Mouse (Mus musculus): Measurements from ENCODE around the gene Prdx1. TPM values are rescaled to one million over a fixed set of nuclear protein-coding genes. Genes with fewer than 3 reads are reported as not detected.
"Not testable (repeated sequence)": the region's sequence is repeated elsewhere in the genome, so short reads cannot be mapped to it uniquely, and the experiment has no call there.

Gene Prdx1
- polyA plus RNA-seq, 1 experiment = 2,187 TPM

- Histone ChIP-seq H3K27ac (ENCODE audit: insufficient read depth, low read length) (no peak overlapping the region), H3K4me1 (ENCODE audit: control insufficient read depth, insufficient read depth, low read length) (peaks cover 2% of the 10 kb centered on the region), H3K27me3 (ENCODE audit: control insufficient read depth, insufficient read depth, low read length, poor library complexity, severe bottlenecking) (no peaks in the 10 kb centered on the region), H3K9ac (ENCODE audit: low read depth, poor library complexity, severe bottlenecking) (no peak overlapping the region), H3K36me3 (ENCODE audit: control insufficient read depth, insufficient read depth, low read length, poor library complexity, severe bottlenecking) (no peaks in the 10 kb centered on the region), H3K4me3 (ENCODE audit: low read depth, low read length) (no peak overlapping the region), H3K9me3 (replicated peaks; ENCODE audit: control insufficient read depth, insufficient read depth, low read length, poor library complexity, severe bottlenecking) (no peaks in the 10 kb centered on the region)
- no peak for TF ChIP-seq EP300 (IDR thresholded peaks at IDR 0.05; ENCODE audit: insufficient read depth, low read depth, low read length)
- no peak for TF ChIP-seq POLR2A (IDR thresholded peaks at IDR 0.05; ENCODE audit: insufficient read depth, low read length)
- TF ChIP-seq CTCF (IDR thresholded peaks at IDR 0.05; ENCODE audit: low read depth, low read length) = no peak
Measured at GRCm38 (mm10) chr4:116657971-116658370, 27.4 kb upstream of the Prdx1 start.

- H3K27ac ChIP-seq (ENCODE audit: insufficient read depth, low read length) = no peak overlapping the region
Measured at GRCm38 (mm10) chr4:116659474-116659873, 25.9 kb upstream of the Prdx1 start.

GRCm38 (mm10) chr4:116659916-116660315 lies 25.4 kb upstream of the Prdx1 start:
- H3K9ac ChIP-seq (ENCODE audit: low read depth, poor library complexity, severe bottlenecking); H3K9me3 ChIP-seq (replicated peaks; ENCODE audit: control insufficient read depth, insufficient read depth, low read length, poor library complexity, severe bottlenecking); H3K4me1 ChIP-seq (ENCODE audit: control insufficient read depth, insufficient read depth, low read length); H3K27ac ChIP-seq (ENCODE audit: insufficient read depth, low read length); H3K27me3 ChIP-seq (ENCODE audit: control insufficient read depth, insufficient read depth, low read length, poor library complexity, severe bottlenecking); H3K36me3 ChIP-seq (ENCODE audit: control insufficient read depth, insufficient read depth, low read length, poor library complexity, severe bottlenecking); H3K4me3 ChIP-seq (ENCODE audit: low read depth, low read length): not testable (repeated sequence)

More at GRCm38 (mm10) chr4:116659474-116659873, 25.9 kb upstream of the Prdx1 start:
- Histone ChIP-seq H3K4me3 (ENCODE audit: low read depth, low read length) (no peak overlapping the region), H3K9me3 (replicated peaks; ENCODE audit: control insufficient read depth, insufficient read depth, low read length, poor library complexity, severe bottlenecking) (no peaks in the 10 kb centered on the region), H3K4me1 (ENCODE audit: control insufficient read depth, insufficient read depth, low read length) (peaks cover 2% of the 10 kb centered on the region), H3K27me3 (ENCODE audit: control insufficient read depth, insufficient read depth, low read length, poor library complexity, severe bottlenecking) (no peaks in the 10 kb centered on the region), H3K36me3 (ENCODE audit: control insufficient read depth, insufficient read depth, low read length, poor library complexity, severe bottlenecking) (no peaks in the 10 kb centered on the region), H3K9ac (ENCODE audit: low read depth, poor library complexity, severe bottlenecking) (no peak overlapping the region)
- TF ChIP-seq EP300 (IDR thresholded peaks at IDR 0.05; ENCODE audit: insufficient read depth, low read depth, low read length) = no peak
- TF ChIP-seq CTCF (IDR thresholded peaks at IDR 0.05; ENCODE audit: low read depth, low read length) = no peak
- TF ChIP-seq POLR2A (IDR thresholded peaks at IDR 0.05; ENCODE audit: insufficient read depth, low read length) = no peak

- no peaks in the 10 kb centered on the region for H3K27me3 ChIP-seq (ENCODE audit: control insufficient read depth, insufficient read depth, low read length, poor library complexity, severe bottlenecking)
- H3K36me3 ChIP-seq (ENCODE audit: control insufficient read depth, insufficient read depth, low read length, poor library complexity, severe bottlenecking) = no peaks in the 10 kb centered on the region
- H3K9me3 ChIP-seq (replicated peaks; ENCODE audit: control insufficient read depth, insufficient read depth, low read length, poor library complexity, severe bottlenecking) = no peaks in the 10 kb centered on the region
- H3K27ac ChIP-seq (ENCODE audit: insufficient read depth, low read length) = no peak overlapping the region
- H3K4me1 ChIP-seq (ENCODE audit: control insufficient read depth, insufficient read depth, low read length) = peaks cover 2% of the 10 kb centered on the region
- H3K4me3 ChIP-seq (ENCODE audit: low read depth, low read length) = no peak overlapping the region
- no peak overlapping the region for H3K9ac ChIP-seq (ENCODE audit: low read depth, poor library complexity, severe bottlenecking)
- TF ChIP-seq CTCF (IDR thresholded peaks at IDR 0.05; ENCODE audit: low read depth, low read length) (no peak), POLR2A (IDR thresholded peaks at IDR 0.05; ENCODE audit: insufficient read depth, low read length) (no peak), EP300 (IDR thresholded peaks at IDR 0.05; ENCODE audit: insufficient read depth, low read depth, low read length) (no peak)
Measured at GRCm38 (mm10) chr4:116660829-116661228, 24.5 kb upstream of the Prdx1 start.

- no peak for TF ChIP-seq POLR2A (IDR thresholded peaks at IDR 0.05; ENCODE audit: insufficient read depth, low read length)
- Histone ChIP-seq H3K4me3 (ENCODE audit: low read depth, low read length) (no peak overlapping the region), H3K27me3 (ENCODE audit: control insufficient read depth, insufficient read depth, low read length, poor library complexity, severe bottlenecking) (no peaks in the 10 kb centered on the region), H3K27ac (ENCODE audit: insufficient read depth, low read length) (no peak overlapping the region), H3K9ac (ENCODE audit: low read depth, poor library complexity, severe bottlenecking) (no peak overlapping the region), H3K36me3 (ENCODE audit: control insufficient read depth, insufficient read depth, low read length, poor library complexity, severe bottlenecking) (no peaks in the 10 kb centered on the region), H3K9me3 (replicated peaks; ENCODE audit: control insufficient read depth, insufficient read depth, low read length, poor library complexity, severe bottlenecking) (no peaks in the 10 kb centered on the region), H3K4me1 (ENCODE audit: control insufficient read depth, insufficient read depth, low read length) (no peaks in the 10 kb centered on the region)
Measured at GRCm38 (mm10) chr4:116661998-116662397, 23.3 kb upstream of the Prdx1 start.

- Histone ChIP-seq H3K27ac (ENCODE audit: insufficient read depth, low read length) (no peak overlapping the region), H3K4me3 (ENCODE audit: low read depth, low read length) (no peak overlapping the region)
Measured at GRCm38 (mm10) chr4:116666625-116667024, 18.7 kb upstream of the Prdx1 start.

More at GRCm38 (mm10) chr4:116666625-116667024, 18.7 kb upstream of the Prdx1 start:
- H3K36me3 ChIP-seq (ENCODE audit: control insufficient read depth, insufficient read depth, low read length, poor library complexity, severe bottlenecking) = no peaks in the 10 kb centered on the region
- TF ChIP-seq CTCF (IDR thresholded peaks at IDR 0.05; ENCODE audit: low read depth, low read length) (no peak), EP300 (IDR thresholded peaks at IDR 0.05; ENCODE audit: insufficient read depth, low read depth, low read length) (no peak), POLR2A (IDR thresholded peaks at IDR 0.05; ENCODE audit: insufficient read depth, low read length) (no peak)
- no peaks in the 10 kb centered on the region for H3K27me3 ChIP-seq (ENCODE audit: control insufficient read depth, insufficient read depth, low read length, poor library complexity, severe bottlenecking)
- no peaks in the 10 kb centered on the region for H3K4me1 ChIP-seq (ENCODE audit: control insufficient read depth, insufficient read depth, low read length)
- no peaks in the 10 kb centered on the region for H3K9me3 ChIP-seq (replicated peaks; ENCODE audit: control insufficient read depth, insufficient read depth, low read length, poor library complexity, severe bottlenecking)
- H3K9ac ChIP-seq (ENCODE audit: low read depth, poor library complexity, severe bottlenecking) = no peak overlapping the region

Data from ES-Bruce4 (cell line).